Mouse (Mus musculus) small intestine, adult 2 months (tissue): Measurements from ENCODE around the gene Strn3.

Experiments used
- CTCF ChIP-seq: fragments of 200-500 bp; IDR thresholded peaks from 2 replicates; pipeline ENCODE4 v1.5.1; 2012; ENCODE audit warnings: low read depth, mild to moderate bottlenecking, control low read depth, inconsistent platforms, low read length, moderate library complexity, mixed read lengths; ENCODE audit not compliant: insufficient replicate concordance, insufficient read length; ENCODE audit errors: extremely low read depth
- POLR2A ChIP-seq: fragments of 200-500 bp; IDR thresholded peaks from 2 replicates; pipeline ENCODE4 v1.6.1; 2012; ENCODE audit warnings: low read depth, mild to moderate bottlenecking, control low read depth, inconsistent platforms, low read length, moderate library complexity

- TF ChIP-seq CTCF (no peak), POLR2A (no peak)
Observed at GRCm38 (mm10) chr12:51710154-51710553, 18.5 kb upstream of the Strn3 start.
